8 mouse cellular contexts compared by ENCODE assay signal in the genomic region with DNA sequence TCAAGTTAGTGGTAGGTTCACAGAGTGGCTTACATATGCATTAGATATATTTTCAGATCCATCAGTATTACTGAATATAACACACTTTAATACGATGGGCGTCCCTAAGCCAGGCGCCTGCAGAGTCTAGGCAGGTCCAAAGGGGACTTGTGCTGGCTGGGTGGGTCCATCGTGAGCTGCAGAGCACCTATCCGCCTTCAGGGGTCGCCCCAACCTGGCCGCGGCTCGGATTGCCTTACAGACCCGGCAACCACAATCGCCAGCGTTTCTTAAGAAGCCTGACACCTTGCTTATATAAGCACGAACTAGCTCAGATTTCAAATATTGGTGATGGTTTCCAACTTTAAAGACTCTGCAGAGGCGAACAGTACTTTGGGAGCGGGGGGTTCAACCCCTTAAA.
DNase-seq lines count a peak whose midpoint lies in the region; ATAC-seq and TF ChIP-seq lines count a peak whose summit lies in the region.

No protein-coding gene starts in this region.

- no peak overlapping the region for H3K4me3 ChIP-seq in spleen, adult 2 months (ENCODE audit: extremely low read depth, insufficient read depth, insufficient read length)
- 0 out of 2 replicates have a peak overlapping the region, but pooled peaks have one; percentile 5 for H3K4me3 ChIP-seq in forebrain, embryonic 11.5 days (ENCODE audit: low read depth, low read length)
- no peak overlapping the region for H3K4me3 ChIP-seq in hindbrain, postnatal 0 days (ENCODE audit: low read length)
- 0 out of 2 replicates have a peak overlapping the region, but pooled peaks have one; percentile 8 for H3K4me3 ChIP-seq in liver, embryonic 11.5 days (ENCODE audit: low read depth, low read length)
- no peak overlapping the region; the same call in 1 of the 2 replicates for H3K4me3 ChIP-seq in neural tube, embryonic 11.5 days (ENCODE audit: low read depth, low read length)

- H3K27me3 ChIP-seq in spleen, adult 2 months (ENCODE audit: control insufficient read depth, insufficient read depth, low read length) = no peaks in the 10 kb centered on the region; the same call in 1 of the 2 replicates
- H3K27me3 ChIP-seq in forebrain, embryonic 11.5 days (ENCODE audit: control insufficient read depth, insufficient read depth, low read length) = no peaks in the 10 kb centered on the region
- H3K27me3 ChIP-seq in hindbrain, postnatal 0 days (ENCODE audit: insufficient read depth, low read length) = no peaks in the 10 kb centered on the region
- H3K27me3 ChIP-seq in liver, embryonic 11.5 days (replicated peaks; ENCODE audit: control insufficient read depth, insufficient read depth, low read length) = no peaks in the 10 kb centered on the region
- no peaks in the 10 kb centered on the region for H3K27me3 ChIP-seq in neural tube, embryonic 11.5 days (ENCODE audit: control insufficient read depth, insufficient read depth, low read length)

- peak overlapping the region; percentile 36; the same call in 1 of the 2 replicates for H3K4me2 ChIP-seq in forebrain, embryonic 11.5 days (ENCODE audit: low read depth, low read length, severe bottlenecking)
- H3K4me2 ChIP-seq in hindbrain, postnatal 0 days (ENCODE audit: low read depth, low read length) = peak overlapping the region; percentile 17; the same call in 1 of the 2 replicates
- peak overlapping the region; percentile 36; the same call in 1 of the 2 replicates for H3K4me2 ChIP-seq in liver, embryonic 11.5 days
- peak overlapping the region; percentile 29 for H3K4me2 ChIP-seq in neural tube, embryonic 11.5 days (ENCODE audit: low read depth)

- 15% methylated on average over 15 of the region's 15 CpGs for WGBS in spleen, adult 2 months
- WGBS in forebrain, embryonic 11.5 days = 25% methylated on average over 15 of the region's 15 CpGs
- WGBS in hindbrain, postnatal 0 days = 20% methylated on average over 15 of the region's 15 CpGs
- 16% methylated on average over 15 of the region's 15 CpGs for whole genome bisulfite sequencing in liver, embryonic 11.5 days
- 22% methylated on average over 15 of the region's 15 CpGs for WGBS in neural tube, embryonic 11.5 days

- no peaks in the 10 kb centered on the region for H3K9me3 ChIP-seq in forebrain, embryonic 11.5 days (ENCODE audit: control insufficient read depth, low read length)
- H3K9me3 ChIP-seq in hindbrain, postnatal 0 days (ENCODE audit: low read length) = no peaks in the 10 kb centered on the region
- no peaks in the 10 kb centered on the region for H3K9me3 ChIP-seq in liver, embryonic 11.5 days (ENCODE audit: control insufficient read depth, low read length)
- H3K9me3 ChIP-seq in neural tube, embryonic 11.5 days (ENCODE audit: control insufficient read depth, low read length) = no peaks in the 10 kb centered on the region

- DNase-seq in spleen, adult 2 months (ENCODE audit: low read depth in 1 of 2, low spot score in 2 of 2) = no peak
- no peak for DNase-seq in spleen, adult 12 weeks (ENCODE audit: low spot score)
- peak; percentile 85 for DNase-seq in forebrain, embryonic 11.5 days (ENCODE audit: low spot score)
- DNase-seq in hindbrain, postnatal 0 days (ENCODE audit: low spot score) = peak; percentile 70
- DNase-seq in liver, embryonic 11.5 days (ENCODE audit: low spot score) = peak; percentile 46
- DNase-seq in neural tube, embryonic 11.5 days (ENCODE audit: low spot score) = peak; percentile 77
- DNase-seq in thymus, postnatal 10 days (ENCODE audit: low spot score in 2 of 2) = peak; percentile 7 to 35
- no peak for DNase-seq in natural killer cell, adult 2 months (ENCODE audit: low spot score in 2 of 2)

- no peak overlapping the region; the same call in 1 of the 2 replicates for H3K9ac ChIP-seq in forebrain, embryonic 11.5 days (ENCODE audit: low read length)
- no peak overlapping the region for H3K9ac ChIP-seq in hindbrain, postnatal 0 days (replicated peaks; ENCODE audit: low read length)
- no peak overlapping the region for H3K9ac ChIP-seq in liver, embryonic 11.5 days (ENCODE audit: low read depth, low read length)
- no peak overlapping the region for H3K9ac ChIP-seq in neural tube, embryonic 11.5 days (ENCODE audit: low read length)

- H3K27ac ChIP-seq in spleen, adult 2 months (ENCODE audit: insufficient read depth, low read length) = no peak overlapping the region
- H3K27ac ChIP-seq in forebrain, embryonic 11.5 days (ENCODE audit: low read depth, low read length) = no peak overlapping the region
- no peak overlapping the region for H3K27ac ChIP-seq in hindbrain, postnatal 0 days
- H3K27ac ChIP-seq in liver, embryonic 11.5 days (ENCODE audit: low read depth, low read length) = no peak overlapping the region
- H3K27ac ChIP-seq in neural tube, embryonic 11.5 days (ENCODE audit: low read depth, low read length) = no peak overlapping the region

- ATAC-seq in forebrain, embryonic 11.5 days (replicated peaks; ENCODE audit: low FRiP score) = 0 out of 2 replicates have a peak, but pooled peaks have one; percentile 53
- ATAC-seq in hindbrain, postnatal 0 days = 0 out of 2 replicates have a peak, but pooled peaks have one; percentile 47
- ATAC-seq in liver, embryonic 11.5 days (replicated peaks; ENCODE audit: low FRiP score) = no peak
- ATAC-seq in neural tube, embryonic 11.5 days (ENCODE audit: insufficient read depth, low FRiP score, low TSS enrichment) = peak; percentile 50; the same call in 1 of the 2 replicates

- 0 out of 2 replicates have a peak, but pooled peaks have one; percentile 13 for TF ChIP-seq CTCF in spleen, adult 2 months (IDR thresholded peaks at IDR 0.05; ENCODE audit: extremely low read depth, insufficient read depth, insufficient read length, insufficient replicate concordance)
- TF ChIP-seq CTCF in hindbrain, postnatal 0 days (IDR thresholded peaks at IDR 0.05; ENCODE audit: low read depth) = peak; percentile 70

- no peak for TF ChIP-seq POLR2A in spleen, adult 2 months (IDR thresholded peaks at IDR 0.05; ENCODE audit: low read depth, low read length)

- H3K4me1 ChIP-seq in spleen, adult 2 months (ENCODE audit: control insufficient read depth, insufficient read depth, insufficient read length) = no peaks in the 10 kb centered on the region
- H3K4me1 ChIP-seq in forebrain, embryonic 11.5 days (replicated peaks; ENCODE audit: control insufficient read depth, insufficient read depth, low read length) = no peaks in the 10 kb centered on the region
- no peaks in the 10 kb centered on the region for H3K4me1 ChIP-seq in hindbrain, postnatal 0 days (ENCODE audit: insufficient read depth, low read length)
- no peaks in the 10 kb centered on the region for H3K4me1 ChIP-seq in liver, embryonic 11.5 days (replicated peaks; ENCODE audit: control insufficient read depth, insufficient read depth, low read length)
- H3K4me1 ChIP-seq in neural tube, embryonic 11.5 days (ENCODE audit: control insufficient read depth, insufficient read depth, low read length) = no peaks in the 10 kb centered on the region; the same call in 1 of the 2 replicates

- no peaks in the 10 kb centered on the region for H3K36me3 ChIP-seq in spleen, adult 2 months (ENCODE audit: control insufficient read depth, insufficient read depth, low read length)
- H3K36me3 ChIP-seq in forebrain, embryonic 11.5 days (ENCODE audit: control insufficient read depth, insufficient read depth, low read length) = no peaks in the 10 kb centered on the region
- H3K36me3 ChIP-seq in hindbrain, postnatal 0 days (ENCODE audit: insufficient read depth, low read length) = no peaks in the 10 kb centered on the region
- H3K36me3 ChIP-seq in liver, embryonic 11.5 days (ENCODE audit: control insufficient read depth, insufficient read depth, low read length) = no peaks in the 10 kb centered on the region
- no peaks in the 10 kb centered on the region for H3K36me3 ChIP-seq in neural tube, embryonic 11.5 days (ENCODE audit: control insufficient read depth, insufficient read depth, low read length)

Comparison
In these comparisons a context has a peak if more than half of its experiments do, and no peak if none do; other contexts are left out.
1. DNase-seq: peak in forebrain, embryonic 11.5 days (single experiment), hindbrain, postnatal 0 days (single experiment), liver, embryonic 11.5 days (single experiment), neural tube, embryonic 11.5 days (single experiment) and thymus, postnatal 10 days (2 of 2); none in spleen, adult 2 months (0 of 2), spleen, adult 12 weeks (single experiment) and natural killer cell, adult 2 months (0 of 2).
2. H3K4me3 ChIP-seq: peak in forebrain, embryonic 11.5 days (single experiment) and liver, embryonic 11.5 days (single experiment); none in spleen, adult 2 months (single experiment), hindbrain, postnatal 0 days (single experiment) and neural tube, embryonic 11.5 days (single experiment).
3. Peak in every context shown above with its lines, with median percentiles within 50 percentile points of each other: H3K4me2 ChIP-seq.